Mouse (Mus musculus): ENCODE results near the gene Uba6.

- no peak for TF ChIP-seq E2F4 (IDR thresholded peaks at IDR 0.05; ENCODE audit: insufficient read depth)
- TF ChIP-seq TCF12 (IDR thresholded peaks at IDR 0.05; ENCODE audit: insufficient read depth, poor library complexity, severe bottlenecking): no peak
- TF ChIP-seq POLR2A (IDR thresholded peaks at IDR 0.05; ENCODE audit: insufficient read length, low read depth): no peak
- no peak for TF ChIP-seq MAX (IDR thresholded peaks at IDR 0.05; ENCODE audit: low read depth)
- no peak for TF ChIP-seq POLR2AphosphoS2 (IDR thresholded peaks at IDR 0.05; ENCODE audit: insufficient read length, low read depth)
- TF ChIP-seq TCF3 (IDR thresholded peaks at IDR 0.05; ENCODE audit: insufficient read length, low read depth): no peak
- no peak for TF ChIP-seq SRF (IDR thresholded peaks at IDR 0.05; ENCODE audit: control insufficient read depth, insufficient read length, low read depth)
- no peak for TF ChIP-seq USF1 (IDR thresholded peaks at IDR 0.05; ENCODE audit: low read depth)
- no peak for TF ChIP-seq CEBPB (IDR thresholded peaks at IDR 0.05; ENCODE audit: insufficient read depth, poor library complexity, severe bottlenecking)
- no peak for TF ChIP-seq REST (IDR thresholded peaks at IDR 0.05; ENCODE audit: insufficient read depth, insufficient read length)
Measured at GRCm38 (mm10) chr5:86100621-86101020, 72.0 kb downstream of the Uba6 start.

Measured in myocyte (in vitro differentiated cells).